Mouse (Mus musculus) kidney, embryonic 14.5 days (tissue): ENCODE measurements around the gene Setmar. TPM values are rescaled to one million over a fixed set of nuclear protein-coding genes. Genes with fewer than 3 reads are reported as not detected.

Source experiments
- ATAC-seq: fragments of 200-750 bp; cut with Nextera tagmentation; 2 replicates; pipeline ENCODE4 v1.8.0; 2017; ENCODE audit warnings: moderate number of reproducible peaks, mild to moderate bottlenecking, moderate TSS enrichment, moderate library complexity; ENCODE audit not compliant: low FRiP score, low TSS enrichment
- H3K27ac ChIP-seq: fragments of 300-500 bp; sonication (generic); 2 replicates; pipeline ENCODE4 v1.5.1; 2014; ENCODE audit warnings: low read depth, mild to moderate bottlenecking, low read length, moderate library complexity, mixed read lengths
- H3K27me3 ChIP-seq: fragments of 300-500 bp; sonication (generic); 2 replicates; pipeline ENCODE4 v1.6.1; 2014; ENCODE audit warnings: mild to moderate bottlenecking, low read length; ENCODE audit not compliant: control insufficient read depth, insufficient read depth
- H3K36me3 ChIP-seq: fragments of 300-500 bp; sonication (generic); 2 replicates; pipeline ENCODE4 v1.6.1; 2014; ENCODE audit warnings: low read length, mixed read lengths; ENCODE audit not compliant: control insufficient read depth, insufficient read depth
- H3K4me1 ChIP-seq: fragments of 300-500 bp; sonication (generic); 2 replicates; pipeline ENCODE4 v1.6.1; 2014; ENCODE audit warnings: low read length, mixed read lengths; ENCODE audit not compliant: control insufficient read depth, insufficient read depth
- H3K4me2 ChIP-seq: fragments of 300-500 bp; sonication (generic); replicated peaks from 2 replicates; pipeline ENCODE4 v1.6.1; 2014; ENCODE audit warnings: low read depth, mild to moderate bottlenecking, low read length
- H3K4me3 ChIP-seq: fragments of 300-500 bp; sonication (generic); 2 replicates; pipeline ENCODE4 v1.5.1; 2014; ENCODE audit warnings: mild to moderate bottlenecking, low read length
- H3K9ac ChIP-seq: fragments of 300-500 bp; sonication (generic); 2 replicates; pipeline ENCODE4 v1.6.1; 2014; ENCODE audit warnings: low read depth, mild to moderate bottlenecking, low read length, moderate library complexity
- H3K9me3 ChIP-seq: fragments of 300-500 bp; sonication (generic); 2 replicates; pipeline ENCODE4 v1.6.1; 2016; ENCODE audit warnings: low read length; ENCODE audit not compliant: control insufficient read depth
- WGBS: fragments of 180-500 bp; shearing (Covaris S2); extraction: QIAGEN DNeasy Blood & Tissue Kit; methylation state at CpG from one replicate; pipeline ENCODE4 v1.1.7; 2014; 5-methylcytosine and 5-hydroxymethylcytosine counted together
- polyA plus RNA-seq: library from polyadenylated mRNA; unstranded; fragments of >200 nt; fragmentation: Nextera tagmentation; extraction: Ambion mirVana; gene quantifications from 2 replicates; pipeline ENCODE4 v1.2.1, GENCODE M21; 2014

Gene Setmar
- polyA plus RNA-seq, 1 experiment from 2014 or later = 10.7 TPM

GRCm38 (mm10) chr6:108098846-108099217 is 34.0 kb downstream of the Setmar start:
- H3K4me2 ChIP-seq = no peak overlapping the region
- H3K27ac ChIP-seq = no peak overlapping the region

DNA sequence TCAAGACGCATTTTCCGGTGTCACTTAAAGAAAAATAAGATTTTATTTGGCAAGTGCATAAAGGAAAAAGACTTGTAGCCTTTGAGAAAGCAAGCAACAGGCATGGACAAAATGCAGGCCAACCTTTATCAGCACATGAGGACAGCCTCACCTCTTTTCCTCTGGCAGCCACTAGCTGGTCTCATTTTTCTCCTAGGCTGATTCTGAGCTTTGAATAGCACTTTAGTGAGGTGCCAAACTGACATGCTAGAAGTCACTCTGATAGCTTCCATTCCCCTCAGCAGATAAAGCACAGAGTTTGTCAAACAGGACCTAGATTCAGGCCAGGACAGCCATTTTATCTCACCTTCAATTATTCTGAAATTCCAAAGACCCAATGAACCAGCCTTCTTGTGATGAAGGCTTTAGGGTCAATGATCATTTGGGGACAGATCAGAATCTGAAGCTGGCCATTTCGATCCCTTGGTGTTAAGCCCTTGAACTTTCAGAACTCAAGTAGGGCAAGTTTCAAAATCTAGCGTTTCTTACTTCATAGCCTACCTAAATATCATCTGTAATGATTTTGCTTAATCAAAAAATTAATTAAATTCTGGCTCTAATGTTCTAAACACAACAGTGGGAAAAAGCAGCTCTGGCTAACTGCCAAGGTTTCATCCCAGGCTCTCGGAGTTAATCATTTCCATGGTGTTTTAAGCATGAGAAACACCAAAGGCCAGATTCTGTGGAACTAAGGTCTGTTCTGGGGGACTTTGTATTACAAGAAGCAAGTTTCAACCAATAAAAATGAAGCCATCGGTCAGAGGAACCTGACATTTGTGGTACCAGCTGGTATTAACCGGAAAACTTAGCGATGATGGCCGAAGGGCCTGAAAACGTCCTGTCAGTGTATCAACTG is 37.3 kb downstream of the Setmar start:
- no peaks in the 10 kb centered on the region for H3K9me3 ChIP-seq
- no peaks in the 10 kb centered on the region for H3K36me3 ChIP-seq
- H3K4me2 ChIP-seq = no peak overlapping the region
- no peak overlapping the region for H3K9ac ChIP-seq
- ATAC-seq = peak; percentile 64; the same call in 1 of the 2 replicates
- 67% methylated on average over 10 of the region's 10 CpGs for WGBS
- no peak overlapping the region for H3K4me3 ChIP-seq
- H3K27ac ChIP-seq = peak overlapping the region; percentile 34
- no peaks in the 10 kb centered on the region for H3K27me3 ChIP-seq
- 0 out of 2 replicates have a peak, but pooled peaks cover 2% of the 10 kb centered on the region for H3K4me1 ChIP-seq

More at GRCm38 (mm10) chr6:108098846-108099217, 34.0 kb downstream of the Setmar start:
- Histone ChIP-seq H3K4me1 (0 out of 2 replicates have a peak, but pooled peaks cover 2% of the 10 kb centered on the region), H3K9ac (no peak overlapping the region), H3K9me3 (no peaks in the 10 kb centered on the region), H3K27me3 (no peaks in the 10 kb centered on the region), H3K4me3 (no peak overlapping the region), H3K36me3 (no peaks in the 10 kb centered on the region)
- WGBS = 90% methylated on average over 3 of the region's 3 CpGs
- ATAC-seq = no peak

DNA sequence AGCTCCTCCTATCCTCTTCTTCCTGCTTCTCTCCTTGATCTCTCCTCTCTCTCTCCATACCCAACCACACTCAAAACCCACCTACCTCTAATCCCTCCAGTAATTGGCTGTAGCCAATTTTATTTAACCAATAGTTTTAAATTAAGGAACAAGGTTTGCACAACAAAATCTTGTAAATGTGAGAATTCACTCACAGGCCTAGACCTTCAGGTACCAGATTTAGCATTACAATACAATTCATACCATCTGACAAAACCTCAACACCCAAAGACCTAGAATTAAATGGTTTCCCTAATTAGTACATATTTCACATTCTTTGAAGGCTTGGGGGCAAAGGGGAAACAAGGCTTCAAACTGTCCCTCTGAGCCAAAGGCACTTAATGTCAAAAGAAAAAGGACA is 42.5 kb downstream of the Setmar start:
- Histone ChIP-seq H3K4me1 (0 out of 2 replicates have a peak, but pooled peaks cover 2% of the 10 kb centered on the region), H3K4me3 (no peak overlapping the region), H3K9me3 (no peaks in the 10 kb centered on the region), H3K9ac (no peak overlapping the region), H3K27ac (no peak overlapping the region), H3K27me3 (no peaks in the 10 kb centered on the region), H3K36me3 (0 out of 2 replicates have a peak, but pooled peaks cover 4% of the 10 kb centered on the region), H3K4me2 (no peak overlapping the region)
- ATAC-seq = no peak

GRCm38 (mm10) chr6:108110336-108110735 is 45.5 kb downstream of the Setmar start:
- no peak overlapping the region for H3K27ac ChIP-seq
- H3K36me3 ChIP-seq = 0 out of 2 replicates have a peak, but pooled peaks cover 4% of the 10 kb centered on the region
- no peak for ATAC-seq
- no peak overlapping the region for H3K4me3 ChIP-seq
- no peaks in the 10 kb centered on the region for H3K9me3 ChIP-seq
- WGBS = 76% methylated on average over 4 of the region's 4 CpGs
- H3K27me3 ChIP-seq = no peaks in the 10 kb centered on the region
- H3K9ac ChIP-seq = no peak overlapping the region
- H3K4me1 ChIP-seq = no peaks in the 10 kb centered on the region
- H3K4me2 ChIP-seq = no peak overlapping the region

GRCm38 (mm10) chr6:108111693-108112092 is 46.8 kb downstream of the Setmar start:
- H3K4me3 ChIP-seq = no peak overlapping the region
- no peaks in the 10 kb centered on the region for H3K27me3 ChIP-seq
- H3K4me1 ChIP-seq = no peaks in the 10 kb centered on the region
- no peak overlapping the region for H3K27ac ChIP-seq
- 0 out of 2 replicates have a peak, but pooled peaks cover 4% of the 10 kb centered on the region for H3K36me3 ChIP-seq
- H3K9me3 ChIP-seq = no peaks in the 10 kb centered on the region
- no peak overlapping the region for H3K4me2 ChIP-seq
- no peak for ATAC-seq
- no peak overlapping the region for H3K9ac ChIP-seq

- Histone ChIP-seq H3K27ac (no peak overlapping the region), H3K4me3 (no peak overlapping the region), H3K27me3 (no peaks in the 10 kb centered on the region), H3K9ac (no peak overlapping the region), H3K4me2 (no peak overlapping the region), H3K9me3 (no peaks in the 10 kb centered on the region), H3K4me1 (no peaks in the 10 kb centered on the region), H3K36me3 (no peaks in the 10 kb centered on the region)
- WGBS = 86% methylated on average over 1 of the region's 1 CpGs
- ATAC-seq = no peak
Measured at GRCm38 (mm10) chr6:108114971-108115370, 50.1 kb downstream of the Setmar start.

- Histone ChIP-seq H3K4me2 (no peak overlapping the region), H3K27ac (no peak overlapping the region), H3K9me3 (no peaks in the 10 kb centered on the region), H3K36me3 (no peaks in the 10 kb centered on the region), H3K27me3 (no peaks in the 10 kb centered on the region), H3K4me1 (no peaks in the 10 kb centered on the region), H3K9ac (no peak overlapping the region), H3K4me3 (no peak overlapping the region)
- no peak for ATAC-seq
- 87% methylated on average over 6 of the region's 6 CpGs for WGBS
Measured at GRCm38 (mm10) chr6:108117881-108118280, 53.0 kb downstream of the Setmar start.

DNA sequence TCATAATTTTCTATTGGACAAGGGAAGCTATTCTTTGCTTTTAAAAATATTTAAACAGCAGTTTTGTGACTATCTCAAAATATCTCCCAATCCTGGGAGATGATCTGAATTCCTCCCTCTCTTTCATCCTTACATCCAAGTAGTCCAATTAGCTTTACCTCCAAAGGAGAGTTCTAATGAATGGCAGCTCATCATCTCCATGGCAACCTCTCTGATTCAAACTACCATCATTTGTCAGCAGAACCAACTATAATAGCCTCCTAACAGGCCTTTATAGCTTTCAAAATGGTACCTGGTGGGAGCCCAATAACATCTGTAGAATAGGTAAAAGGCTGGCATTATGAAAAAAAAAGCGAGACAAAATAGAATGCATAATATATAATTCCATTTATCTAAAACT is 60.6 kb downstream of the Setmar start:
- H3K9me3 ChIP-seq = no peaks in the 10 kb centered on the region
- no peak for ATAC-seq
- no peak overlapping the region for H3K9ac ChIP-seq
- WGBS = 92% methylated on average over 1 of the region's 1 CpGs
- no peaks in the 10 kb centered on the region for H3K4me1 ChIP-seq
- H3K4me2 ChIP-seq = no peak overlapping the region
- H3K27me3 ChIP-seq = no peaks in the 10 kb centered on the region
- H3K36me3 ChIP-seq = no peaks in the 10 kb centered on the region
- H3K27ac ChIP-seq = no peak overlapping the region
- H3K4me3 ChIP-seq = no peak overlapping the region

DNA sequence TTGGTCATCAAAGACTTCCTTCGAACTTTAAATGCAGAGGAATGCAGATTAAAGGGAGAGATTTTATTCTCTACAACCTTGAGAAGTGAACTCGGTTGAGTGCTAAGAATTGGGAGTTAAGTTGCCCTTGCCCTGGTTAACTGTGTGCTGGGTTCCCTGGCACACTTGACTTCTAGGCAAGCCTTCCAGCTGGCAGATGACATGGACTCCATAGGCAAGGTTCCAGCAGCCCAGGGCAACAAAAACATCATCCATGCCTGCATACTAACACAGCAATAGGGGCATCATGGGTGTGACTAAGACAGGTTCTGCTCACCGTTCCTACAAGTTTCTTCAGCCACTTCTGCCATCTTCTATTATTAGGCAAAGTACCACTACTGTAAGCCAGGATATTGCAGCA is 61.8 kb downstream of the Setmar start:
- Histone ChIP-seq H3K4me2 (no peak overlapping the region), H3K36me3 (no peaks in the 10 kb centered on the region), H3K4me1 (no peaks in the 10 kb centered on the region), H3K9ac (no peak overlapping the region), H3K27ac (no peak overlapping the region), H3K9me3 (no peaks in the 10 kb centered on the region), H3K4me3 (no peak overlapping the region), H3K27me3 (no peaks in the 10 kb centered on the region)
- 87% methylated on average over 3 of the region's 3 CpGs for WGBS
- ATAC-seq = no peak
